Mouse (Mus musculus): ENCODE measurements around the gene Saa3.
"Not testable (repeated sequence)": the region's sequence is repeated elsewhere in the genome, so short reads cannot be mapped to it uniquely, and the experiment has no call there.

Gene Saa3

DNA sequence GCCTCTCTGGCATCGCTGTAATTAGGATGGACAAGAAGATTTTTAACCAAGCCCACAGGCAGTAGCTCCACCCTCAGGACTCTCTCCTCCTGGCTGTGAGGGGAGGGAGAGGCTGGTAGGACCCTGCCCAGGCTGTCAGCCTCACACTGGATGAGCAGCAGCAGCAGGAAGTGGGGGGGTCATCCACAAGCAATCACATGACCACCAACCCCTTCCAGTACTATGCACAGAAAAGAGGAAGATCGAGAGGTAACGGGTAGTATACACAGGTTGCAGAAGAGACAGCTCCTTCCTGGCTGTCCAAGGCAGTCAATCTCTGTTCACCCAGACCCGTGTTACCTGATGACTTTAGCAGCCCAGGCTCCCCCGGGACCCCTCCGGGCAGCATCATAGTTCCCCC is 3.2 kb downstream of the Saa3 start:
- DNase-seq (ENCODE audit: low read depth, low spot score) = no peak

DNA sequence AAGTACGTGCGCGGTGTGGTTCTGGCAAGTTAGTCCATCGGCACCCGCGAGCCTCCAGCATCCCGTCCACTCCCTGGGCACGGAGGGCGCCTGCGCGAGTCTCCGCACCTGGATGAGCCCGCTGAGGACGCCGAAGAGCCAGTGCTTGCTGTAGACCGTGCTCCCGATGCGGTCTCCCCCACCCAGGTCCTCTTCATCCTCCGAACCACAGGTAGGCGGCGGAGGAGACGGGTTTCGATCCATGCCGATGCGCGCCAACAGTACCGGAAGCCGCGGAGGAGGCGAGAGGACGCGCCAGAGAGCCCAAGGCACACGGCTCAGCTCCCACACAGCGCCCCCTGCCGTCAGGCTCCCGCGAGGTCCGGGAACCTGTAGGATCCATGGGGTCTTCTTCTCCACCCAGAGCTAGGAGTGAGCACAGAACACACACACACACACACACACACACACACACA is 5.1 kb downstream of the Saa3 start, which contains the start of gene Saal1:
Saal1 (minus strand) TSS at position 291 of the 455 bp plus-strand sequence.
- DNase-seq (ENCODE audit: low read depth, low spot score) = peak; percentile 86

DNA sequence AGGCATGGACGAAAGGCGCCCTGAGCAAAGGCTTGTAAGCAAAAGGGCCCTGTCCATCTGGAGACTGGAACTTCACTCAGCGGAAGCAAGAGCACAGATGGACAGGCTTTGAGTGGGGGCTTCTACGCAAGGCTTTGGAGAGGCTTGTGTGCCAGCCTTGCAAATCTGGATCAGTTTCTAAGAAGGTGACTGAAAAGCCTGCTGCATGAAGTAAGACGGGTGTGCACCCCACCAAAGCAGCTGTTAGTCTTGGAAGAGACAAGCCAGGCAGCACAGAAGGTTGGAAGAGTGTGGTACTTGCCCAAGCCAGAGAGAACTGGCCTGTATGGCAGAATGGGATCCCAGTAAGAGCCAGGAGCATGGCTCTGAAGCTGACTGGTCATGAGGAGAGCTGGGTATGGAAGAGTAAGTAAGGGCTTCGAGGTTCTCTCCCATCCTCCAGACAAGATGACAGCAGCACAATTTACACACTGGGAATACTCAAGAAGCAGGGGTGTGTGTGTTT is 14.9 kb downstream of the Saa3 start:
- DNase-seq (ENCODE audit: low read depth, low spot score) = no peak

DNA sequence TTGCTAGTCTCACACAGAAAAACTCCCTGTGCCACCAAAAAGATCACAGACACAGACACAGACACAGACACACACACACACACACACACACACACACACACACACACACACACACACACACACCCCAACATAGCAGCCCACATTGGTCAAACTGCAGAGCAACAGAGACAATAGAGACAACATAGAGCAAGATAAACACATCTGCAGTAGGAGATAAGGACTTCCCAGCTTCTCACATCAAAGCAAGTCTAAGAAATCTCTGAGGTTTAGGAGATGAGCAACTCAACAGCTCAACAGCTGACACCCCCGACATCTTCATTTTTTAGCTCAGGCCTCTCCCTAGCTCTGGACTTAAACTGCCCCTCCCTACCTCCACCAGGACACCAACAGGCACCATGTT is 18.7 kb downstream of the Saa3 start:
- no peak for DNase-seq (ENCODE audit: low read depth, low spot score)

DNA sequence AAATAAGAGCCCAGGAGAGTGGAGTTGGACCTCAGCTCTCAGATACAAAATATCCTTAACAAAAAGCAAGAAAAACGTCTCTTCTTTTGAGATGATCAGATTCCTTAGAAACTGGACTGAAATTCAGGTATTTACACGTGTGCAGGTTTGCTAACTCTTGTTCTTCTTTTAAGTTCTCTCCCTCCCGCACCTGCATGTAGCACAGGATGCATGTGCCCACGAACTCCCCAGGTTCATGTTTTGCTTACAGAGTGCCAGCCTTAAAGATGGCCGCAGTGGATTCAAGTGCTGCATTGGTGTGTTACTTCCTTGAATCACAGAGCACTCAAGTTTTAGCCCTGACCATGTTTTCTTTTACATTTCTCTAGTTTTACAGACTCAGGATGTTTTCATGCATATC is 28.7 kb downstream of the Saa3 start:
- DNase-seq (ENCODE audit: low read depth, low spot score) = no peak

DNA sequence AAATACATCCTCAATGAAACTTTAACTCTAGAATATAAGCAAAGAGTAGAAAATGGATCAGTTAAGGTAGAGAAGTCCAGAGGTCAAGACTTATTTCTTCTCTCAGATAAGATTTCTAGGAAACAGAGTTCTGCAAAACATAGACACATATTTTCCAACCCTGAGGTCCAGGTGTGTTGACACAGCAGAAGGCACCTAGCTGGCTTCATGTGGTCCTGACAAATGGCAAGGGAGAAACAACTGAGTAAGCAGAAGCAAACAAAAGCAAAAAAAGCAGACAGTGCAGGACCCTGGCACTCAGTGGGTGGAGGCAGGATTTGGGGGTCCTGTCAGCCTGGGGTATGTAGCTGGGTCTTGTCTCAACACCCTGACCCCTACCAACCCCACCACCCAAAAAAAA is 34.8 kb downstream of the Saa3 start:
- DNase-seq (ENCODE audit: low read depth, low spot score) = no peak

DNA sequence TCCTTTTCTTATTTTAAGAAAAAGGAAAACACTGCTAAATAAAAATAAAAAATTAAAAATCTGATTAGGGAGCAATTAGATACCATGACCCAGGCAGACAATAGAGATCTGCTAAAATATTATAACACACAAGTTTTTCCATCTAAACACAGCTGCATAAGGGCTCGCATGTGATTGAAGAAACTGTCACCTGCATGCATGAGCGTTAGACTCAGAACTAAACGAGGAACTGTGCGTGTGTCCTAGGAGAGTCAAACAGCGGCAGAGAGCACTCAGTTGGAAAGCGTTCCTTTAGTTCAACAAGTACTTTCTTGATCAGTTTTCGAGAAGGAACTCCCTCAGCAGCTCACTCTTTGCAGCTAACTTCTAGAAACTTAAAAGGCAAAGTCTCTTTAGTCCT is 36.5 kb downstream of the Saa3 start:
- not testable (repeated sequence) for DNase-seq (ENCODE audit: low read depth, low spot score)

DNA sequence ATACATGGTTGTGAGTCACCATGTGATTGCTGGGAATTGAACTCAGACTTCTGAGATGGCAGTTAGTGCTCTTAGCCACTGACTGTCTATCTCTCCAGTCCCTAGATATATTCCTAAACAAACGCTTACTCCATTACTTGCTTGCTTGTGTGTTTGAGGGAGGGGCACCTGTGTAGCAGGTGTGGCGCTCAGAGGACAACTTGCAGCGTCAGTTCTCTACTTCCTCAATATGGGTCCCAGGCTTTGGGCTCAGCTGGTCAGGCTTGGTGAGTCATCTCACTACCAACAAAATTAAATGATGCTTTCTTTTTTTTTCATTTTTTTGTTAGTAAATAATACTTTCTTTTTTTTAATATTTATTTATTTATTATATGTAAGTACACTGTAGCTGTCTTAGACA is 37.1 kb downstream of the Saa3 start:
- no peak for DNase-seq (ENCODE audit: low read depth, low spot score)

DNA sequence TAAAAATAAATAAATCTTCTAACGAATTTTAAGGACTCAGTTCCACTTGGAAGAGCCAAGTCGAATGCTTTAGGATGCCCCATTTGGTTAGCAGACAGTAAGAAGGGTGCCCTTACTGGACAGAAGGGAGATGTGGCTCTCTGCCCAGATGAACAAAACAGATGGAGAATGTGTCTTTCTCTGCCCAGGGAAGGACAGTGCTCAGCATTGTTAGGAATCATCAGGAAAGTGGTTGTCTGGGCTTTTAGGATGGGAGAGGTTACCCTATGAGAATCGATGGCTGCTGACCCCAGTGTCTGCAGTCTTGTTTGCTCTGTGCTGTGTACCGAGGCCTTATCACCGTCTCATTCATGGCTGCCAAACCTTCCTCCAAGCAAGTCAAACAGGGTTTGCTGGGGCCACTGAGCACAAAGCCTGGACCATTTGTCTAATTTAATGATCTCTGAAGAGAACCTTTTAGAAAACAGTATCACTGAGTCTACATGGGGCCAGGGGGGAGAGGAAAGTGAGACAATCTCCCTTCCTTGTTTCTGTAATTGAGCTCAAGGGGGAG is 38.6 kb downstream of the Saa3 start:
- DNase-seq (ENCODE audit: low read depth, low spot score) = no peak

DNA sequence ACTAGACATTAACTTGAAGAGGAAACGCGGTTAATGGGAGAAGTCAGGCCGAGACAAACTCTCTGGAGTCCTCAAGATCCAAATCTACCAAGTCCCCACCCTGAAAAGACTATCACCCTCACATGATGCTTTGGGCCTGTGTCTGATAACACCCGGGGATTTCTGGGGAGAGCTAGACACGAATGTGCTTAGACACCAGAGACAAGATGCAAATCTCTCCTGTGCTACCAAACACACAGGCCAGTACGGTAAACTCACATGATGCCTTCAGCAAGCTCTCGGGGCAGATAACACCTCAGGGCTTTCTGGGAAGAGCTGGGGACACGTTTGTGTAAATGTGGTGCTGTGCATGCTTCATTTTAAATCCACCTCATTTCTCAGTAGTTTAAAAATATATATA is 39.6 kb downstream of the Saa3 start:
- no peak for DNase-seq (ENCODE audit: low read depth, low spot score)

DNA sequence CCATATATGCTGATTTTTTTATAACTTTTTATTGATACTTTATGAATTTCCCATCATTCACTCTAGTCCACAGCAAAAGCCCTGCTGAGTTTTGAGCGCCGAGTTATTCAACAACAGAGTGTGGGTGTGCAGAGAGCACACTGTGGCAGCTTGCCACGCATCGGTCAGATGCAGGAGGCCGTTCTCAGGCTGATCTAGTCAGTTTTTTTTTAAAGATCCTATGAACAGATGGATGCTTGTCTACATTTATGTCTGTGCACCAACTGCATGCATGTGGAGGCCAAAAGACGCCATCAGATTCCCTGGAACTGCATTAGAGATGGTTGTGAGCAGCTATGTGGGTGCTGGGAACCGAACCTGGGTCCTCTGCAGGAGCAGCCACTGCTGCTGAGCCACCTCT is 40.4 kb downstream of the Saa3 start:
- no peak for DNase-seq (ENCODE audit: low read depth, low spot score)

DNA sequence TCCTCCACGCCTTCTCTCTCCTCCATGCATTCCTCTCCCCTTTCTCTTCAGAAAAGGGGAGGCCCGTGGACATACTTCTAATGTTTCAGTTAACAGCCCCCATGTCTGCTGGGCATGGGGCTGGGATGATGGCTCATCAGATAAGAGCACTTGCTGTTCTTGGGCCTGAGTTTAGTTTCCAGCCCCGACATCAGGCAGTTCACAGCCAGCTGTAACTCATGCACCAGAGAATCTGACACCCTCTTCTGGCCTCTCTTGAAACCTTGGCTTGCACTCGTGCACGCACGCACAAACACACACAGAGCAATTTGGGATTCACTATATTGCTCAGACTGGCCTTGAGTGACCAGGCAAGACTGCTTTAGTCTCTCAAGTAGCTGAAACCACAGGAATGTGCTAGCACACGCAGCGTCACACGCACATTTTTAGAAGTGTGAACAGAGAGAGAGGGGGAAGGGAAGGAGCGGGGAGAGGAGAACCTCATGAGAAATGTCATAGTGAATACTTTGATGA is 43.3 kb downstream of the Saa3 start, which contains the start of gene Tph1:
Tph1 (minus strand) TSS at position 378 of the 513 bp plus-strand sequence.
- no peak for DNase-seq (ENCODE audit: low read depth, low spot score)

DNA sequence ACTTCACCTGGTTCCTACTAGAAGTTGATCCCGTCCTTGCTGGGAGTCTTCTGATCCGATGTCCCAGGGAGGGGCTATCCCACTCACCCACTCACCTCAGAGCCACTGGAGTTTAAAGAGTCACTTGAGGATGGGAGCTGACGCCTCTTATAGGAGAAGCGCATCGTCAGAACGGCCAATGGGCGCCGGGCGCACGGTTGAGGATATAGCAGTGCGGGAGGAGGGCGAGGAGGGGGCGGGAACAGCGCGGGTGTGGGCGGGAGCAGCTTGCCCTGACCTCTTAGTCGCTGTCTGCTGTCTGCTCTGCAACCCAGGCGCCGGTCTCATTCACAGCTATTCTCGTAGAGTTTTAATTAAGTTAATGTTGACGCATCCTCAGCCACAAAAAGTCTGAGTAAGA is 48.2 kb downstream of the Saa3 start:
- DNase-seq (ENCODE audit: low read depth, low spot score) = no peak

DNA sequence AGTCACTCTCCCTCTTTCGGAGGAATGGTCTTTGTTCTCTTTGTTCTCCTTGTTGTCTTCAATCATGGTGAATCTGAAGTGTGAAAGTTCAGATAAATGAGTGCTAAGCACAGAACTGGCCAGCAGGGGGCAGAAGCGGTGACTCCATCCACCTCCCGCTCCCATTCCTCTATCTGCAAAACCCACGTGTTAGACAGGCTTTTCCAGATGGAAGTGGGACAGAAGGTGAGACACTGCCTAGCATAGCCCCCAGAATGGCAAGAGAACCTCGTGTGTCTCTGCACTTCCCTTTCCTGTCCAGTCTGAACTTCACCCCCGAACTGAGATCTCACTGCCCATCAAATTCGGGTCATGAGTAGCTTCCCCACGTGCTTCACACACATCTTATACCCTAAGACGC is 50.3 kb downstream of the Saa3 start:
- peak; percentile 43 for DNase-seq (ENCODE audit: low read depth, low spot score)
